Mouse (Mus musculus): ENCODE results near the gene Gm4724. TPM values are rescaled to one million over a fixed set of nuclear protein-coding genes. Genes with fewer than 3 reads are reported as not detected.
"Not testable (repeated sequence)": the region's sequence is repeated elsewhere in the genome, so short reads cannot be mapped to it uniquely, and the experiment has no call there.

Gene Gm4724
- total RNA-seq (2022), result 1 to 10 TPM; 1.7 to 5.6 (median 2.6) TPM

DNA sequence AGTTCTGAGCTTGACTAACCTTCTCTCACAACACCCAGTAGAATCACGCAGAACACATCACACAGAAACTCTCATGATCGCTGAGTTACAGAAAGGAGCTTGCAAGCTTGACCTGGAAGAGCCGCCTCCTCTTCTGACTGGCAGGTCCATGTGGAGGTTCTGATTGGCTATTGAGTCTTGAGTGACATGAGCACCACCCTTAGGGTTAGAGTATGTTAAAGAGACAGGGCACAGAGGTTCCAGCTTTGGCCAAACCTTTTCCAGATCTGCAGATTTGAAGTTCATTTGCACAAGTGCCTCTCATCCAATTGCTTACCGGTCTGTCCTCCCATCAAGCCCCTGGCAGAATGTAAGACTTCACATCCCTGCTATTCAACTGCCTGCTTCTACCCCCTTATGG lies at the start of gene Gm4724:
Gm4724 (minus strand) TSS at position 101 of the 400 bp plus-strand sequence.
- not testable (repeated sequence) for DNase-seq (ENCODE audit: low spot score in 2 of 2)

DNA sequence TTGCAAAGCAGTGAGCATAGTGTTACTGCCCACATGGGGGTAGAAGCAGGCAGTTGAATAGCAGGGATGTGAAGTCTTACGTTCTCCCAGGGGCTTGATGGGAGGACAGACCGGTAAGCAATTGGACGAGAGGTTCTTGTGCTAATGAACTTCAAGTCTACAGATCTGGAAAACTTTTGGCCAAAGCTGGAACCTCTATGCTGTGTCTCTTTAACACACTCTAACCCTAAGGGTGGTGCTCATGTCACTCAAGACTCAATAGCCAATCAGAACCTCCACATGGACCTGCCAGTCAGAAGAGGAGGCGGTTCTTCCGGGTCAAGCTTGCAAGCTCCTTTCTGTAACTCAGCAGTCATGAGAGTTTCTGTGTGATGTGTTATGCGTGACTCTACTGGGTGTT lies 34.1 kb upstream of the Gm4724 start, which contains the start of gene Zfp965:
Zfp965 (plus strand) TSS at position 301 of the 400 bp plus-strand sequence.
- not testable (repeated sequence) for DNase-seq (ENCODE audit: low spot score in 2 of 2)

Other genes with a start within 250 kb of the Gm4724 start
- gene Gm14391, start 228.9 kb downstream of the Gm4724 start, total RNA-seq (2022), result 10 to 100 TPM; 52.7 to 71.4 (median 55.5) TPM
- 1 to 10 TPM; 3.2 to 9.2 (median 3.8) TPM for gene Gm14440, start 160.7 kb downstream of the Gm4724 start, total RNA-seq (2022)
- gene Gm4631, start 97.6 kb downstream of the Gm4724 start, total RNA-seq (2022), result 10 to 100 TPM; 37.8 to 50.2 (median 42.1) TPM
- 1 to 10 TPM; 5.8 to 7.2 (median 6.2) TPM for gene Zfp968, start 63.4 kb downstream of the Gm4724 start, total RNA-seq (2022)
- gene Zfp965, start 34.2 kb upstream of the Gm4724 start, total RNA-seq (2022), result 1 to 10 TPM; 4.0 to 6.4 (median 4.6) TPM
- gene Gm11007, start 208.2 kb upstream of the Gm4724 start, total RNA-seq (2022), result not detected

Data from gastrocnemius, adult 8-10 months (tissue).